Mouse (Mus musculus): ENCODE data around the gene Pbp2.

GRCm38 (mm10) chr6:135352537-135352936 lies 42.3 kb upstream of the Pbp2 start:
- TF ChIP-seq CTCF (IDR thresholded peaks at IDR 0.05; ENCODE audit: low read depth) (no peak), EP300 (optimal IDR thresholded peaks at IDR 0.05) (no peak)
